Mouse (Mus musculus) lung, postnatal 0 days (tissue): ENCODE data around the gene Mfng. TPM values are rescaled to one million over a fixed set of nuclear protein-coding genes. Genes with fewer than 3 reads are reported as not detected.

Experiments used
- ATAC-seq: fragments of 200-750 bp; cut with Nextera tagmentation; 2 replicates; pipeline ENCODE4 v1.8.0; 2017; ENCODE audit warnings: moderate library complexity
- DNase-seq: peaks from one replicate; pipeline ENCODE4 v3.0.0-alpha.2; 2016; ENCODE audit warnings: low spot score
- H3K27ac ChIP-seq: fragments of 300-500 bp; sonication (generic); 2 replicates; pipeline ENCODE4 v1.5.1; 2014; ENCODE audit warnings: antibody characterized with exemption, mild to moderate bottlenecking, low read length, mixed read lengths
- H3K27me3 ChIP-seq: fragments of 300-500 bp; sonication (generic); replicated peaks from 2 replicates; pipeline ENCODE4 v1.6.1; 2014; ENCODE audit warnings: low read length, mixed read lengths; ENCODE audit not compliant: insufficient read depth
- H3K36me3 ChIP-seq: fragments of 300-500 bp; sonication (generic); 2 replicates; pipeline ENCODE4 v1.6.1; 2014; ENCODE audit warnings: low read length, mixed read lengths; ENCODE audit not compliant: insufficient read depth
- H3K4me1 ChIP-seq: fragments of 300-500 bp; sonication (generic); 2 replicates; pipeline ENCODE4 v1.6.1; 2014; ENCODE audit warnings: antibody characterized with exemption, low read depth, low read length, mixed read lengths; ENCODE audit not compliant: insufficient read depth
- H3K4me2 ChIP-seq: fragments of 300-500 bp; sonication (generic); replicated peaks from 2 replicates; pipeline ENCODE4 v1.6.1; 2014; ENCODE audit warnings: low read depth, mild to moderate bottlenecking, low read length, moderate library complexity, mixed read lengths
- H3K4me3 ChIP-seq: fragments of 300-500 bp; sonication (generic); 2 replicates; pipeline ENCODE4 v1.5.1; 2014; ENCODE audit warnings: low read depth, low read length
- H3K9ac ChIP-seq: fragments of 300-500 bp; sonication (generic); replicated peaks from 2 replicates; pipeline ENCODE4 v1.6.1; 2014; ENCODE audit warnings: low read depth, mild to moderate bottlenecking
- H3K9me3 ChIP-seq: fragments of 300-500 bp; sonication (generic); 2 replicates; pipeline ENCODE4 v1.6.1; 2016; ENCODE audit warnings: low read length, mixed read lengths
- CTCF ChIP-seq: IDR thresholded peaks from 2 replicates; pipeline ENCODE4 v1.5.1; 2016; ENCODE audit warnings: antibody characterized with exemption, mild to moderate bottlenecking
- EP300 ChIP-seq: IDR thresholded peaks from 2 replicates; pipeline ENCODE4 v1.6.1; 2016; ENCODE audit warnings: antibody characterized with exemption, mild to moderate bottlenecking, control low read depth
- WGBS: fragments of 180-500 bp; shearing (Covaris S2); extraction: QIAGEN DNeasy Blood & Tissue Kit; methylation state at CpG from one replicate; pipeline ENCODE4 v1.1.7; 2014; 5-methylcytosine and 5-hydroxymethylcytosine counted together
- polyA plus RNA-seq: library from polyadenylated mRNA; unstranded; fragments of >200 nt; fragmentation: Nextera tagmentation; extraction: Ambion mirVana; gene quantifications from 2 replicates; pipeline ENCODE4 v1.2.1, GENCODE M21; 2015

The Mfng gene
- polyA plus RNA-seq, 1 experiment from 2014 or later = 47.8 TPM

- ATAC-seq (peak; percentile 81), DNase-seq (peak; percentile 77)
- Histone ChIP-seq H3K9me3 (no peaks in the 10 kb centered on the region), H3K27ac (peak within 1 kb of the TSS; percentile 90), H3K36me3 (0 out of 2 replicates have a peak, but pooled peaks cover 4% of the 10 kb centered on the region), H3K4me3 (peak within 1 kb of the TSS; percentile 73), H3K4me2 (peak within 1 kb of the TSS; percentile 92), H3K4me1 (peaks cover 11% of the 10 kb centered on the region), H3K27me3 (no peaks in the 10 kb centered on the region), H3K9ac (peak within 1 kb of the TSS; percentile 70)
- WGBS = 1% methylated on average over 48 of the region's 70 CpGs
- no peak for TF ChIP-seq EP300
These were observed 29.6 kb upstream of the Mfng start, which contains the start of gene Card10 for GRCm38 (mm10) chr15:78802776-78803391. TSS of gene Card10 (minus strand) at chr15:78803042.

- peak overlapping the region; percentile 92 for H3K4me2 ChIP-seq
- ATAC-seq (peak; percentile 29), DNase-seq (peak; percentile 33)
- TF ChIP-seq EP300 (no peak), CTCF (peak; percentile 22)
- peak overlapping the region; percentile 73 for H3K4me3 ChIP-seq
- peak overlapping the region; percentile 90 for H3K27ac ChIP-seq
- H3K9ac ChIP-seq = peak overlapping the region; percentile 70
- no peaks in the 10 kb centered on the region for H3K9me3 ChIP-seq
- WGBS = 3% methylated on average over 62 of the region's 67 CpGs
- no peaks in the 10 kb centered on the region for H3K27me3 ChIP-seq
- H3K4me1 ChIP-seq = peaks cover 11% of the 10 kb centered on the region
- H3K36me3 ChIP-seq = 0 out of 2 replicates have a peak, but pooled peaks cover 4% of the 10 kb centered on the region
These were observed 28.9 kb upstream of the Mfng start for GRCm38 (mm10) chr15:78801971-78802741.

- H3K9ac ChIP-seq = peak overlapping the region; percentile 70
- peak overlapping the region; percentile 73 for H3K4me3 ChIP-seq
- 0 out of 2 replicates have a peak, but pooled peaks cover 4% of the 10 kb centered on the region for H3K36me3 ChIP-seq
- WGBS = 54% methylated on average over 9 of the region's 9 CpGs
- no peaks in the 10 kb centered on the region for H3K9me3 ChIP-seq
- ATAC-seq = no peak
- H3K4me2 ChIP-seq = peak overlapping the region; percentile 92
- TF ChIP-seq EP300 (no peak), CTCF (no peak)
- H3K27ac ChIP-seq = peak overlapping the region; percentile 90; the same call in 1 of the 2 replicates
- DNase-seq = no peak
- peaks cover 13% of the 10 kb centered on the region for H3K4me1 ChIP-seq
- H3K27me3 ChIP-seq = no peaks in the 10 kb centered on the region
These were observed 28.3 kb upstream of the Mfng start for GRCm38 (mm10) chr15:78801571-78801970.

- H3K4me2 ChIP-seq = no peak overlapping the region
- ATAC-seq (no peak), DNase-seq (no peak)
- TF ChIP-seq EP300 (no peak), CTCF (no peak)
- 57% methylated on average over 21 of the region's 21 CpGs for WGBS
- no peak overlapping the region for H3K27ac ChIP-seq
- H3K36me3 ChIP-seq = 0 out of 2 replicates have a peak, but pooled peaks cover 4% of the 10 kb centered on the region
- no peaks in the 10 kb centered on the region for H3K9me3 ChIP-seq
- peaks cover 22% of the 10 kb centered on the region for H3K4me1 ChIP-seq
- H3K9ac ChIP-seq = no peak overlapping the region
- no peaks in the 10 kb centered on the region for H3K27me3 ChIP-seq
- H3K4me3 ChIP-seq = no peak overlapping the region
These were observed 25.8 kb upstream of the Mfng start for GRCm38 (mm10) chr15:78799029-78799428.

- Histone ChIP-seq H3K36me3 (peaks cover 4% of the 10 kb centered on the region; the same call in 1 of the 2 replicates), H3K4me1 (peaks cover 19% of the 10 kb centered on the region; the same call in 1 of the 2 replicates), H3K9ac (no peak overlapping the region), H3K4me3 (no peak overlapping the region), H3K27me3 (no peaks in the 10 kb centered on the region), H3K27ac (no peak overlapping the region), H3K4me2 (no peak overlapping the region), H3K9me3 (no peaks in the 10 kb centered on the region)
- ATAC-seq (no peak), DNase-seq (no peak)
- WGBS = 82% methylated on average over 8 of the region's 8 CpGs
- TF ChIP-seq EP300 (no peak), CTCF (no peak)
These were observed 23.7 kb upstream of the Mfng start for GRCm38 (mm10) chr15:78797060-78797329.

- Histone ChIP-seq H3K4me2 (no peak overlapping the region), H3K27me3 (no peaks in the 10 kb centered on the region), H3K4me3 (no peak overlapping the region), H3K36me3 (peaks cover 4% of the 10 kb centered on the region; the same call in 1 of the 2 replicates), H3K27ac (0 out of 2 replicates have a peak overlapping the region, but pooled peaks have one; percentile 20), H3K9me3 (no peaks in the 10 kb centered on the region), H3K9ac (no peak overlapping the region), H3K4me1 (peaks cover 17% of the 10 kb centered on the region; the same call in 1 of the 2 replicates)
- ATAC-seq (peak; percentile 38), DNase-seq (peak; percentile 44)
- no peak for TF ChIP-seq EP300
- TF ChIP-seq CTCF = no peak
- 30% methylated on average over 25 of the region's 25 CpGs for WGBS
These were observed 23.2 kb upstream of the Mfng start for GRCm38 (mm10) chr15:78796196-78797059.
